Mouse (Mus musculus) splenic B cell, adult 2 months (primary cell): ENCODE data around the gene Ufsp1.
A peak's percentile ranks its signal among the peaks of the same experiment; 100 is the strongest.

Experiments
- DNase-seq: peaks from one replicate; pipeline ENCODE4 v3.0.0-alpha.2; 2011; ENCODE audit warnings: low read depth, low spot score
- H3K27me3 ChIP-seq: 2 replicates; pipeline ENCODE4 v1.6.1; 2012; ENCODE audit warnings: mild to moderate bottlenecking, low read length, moderate library complexity, mixed read lengths; ENCODE audit not compliant: control insufficient read depth, poor library complexity, insufficient read depth, severe bottlenecking
- H3K36me3 ChIP-seq: 2 replicates; pipeline ENCODE4 v1.6.1; 2012; ENCODE audit warnings: mild to moderate bottlenecking, low read length, moderate library complexity, mixed read lengths; ENCODE audit not compliant: control insufficient read depth, poor library complexity, insufficient read depth, severe bottlenecking

Ufsp1 gene

DNA sequence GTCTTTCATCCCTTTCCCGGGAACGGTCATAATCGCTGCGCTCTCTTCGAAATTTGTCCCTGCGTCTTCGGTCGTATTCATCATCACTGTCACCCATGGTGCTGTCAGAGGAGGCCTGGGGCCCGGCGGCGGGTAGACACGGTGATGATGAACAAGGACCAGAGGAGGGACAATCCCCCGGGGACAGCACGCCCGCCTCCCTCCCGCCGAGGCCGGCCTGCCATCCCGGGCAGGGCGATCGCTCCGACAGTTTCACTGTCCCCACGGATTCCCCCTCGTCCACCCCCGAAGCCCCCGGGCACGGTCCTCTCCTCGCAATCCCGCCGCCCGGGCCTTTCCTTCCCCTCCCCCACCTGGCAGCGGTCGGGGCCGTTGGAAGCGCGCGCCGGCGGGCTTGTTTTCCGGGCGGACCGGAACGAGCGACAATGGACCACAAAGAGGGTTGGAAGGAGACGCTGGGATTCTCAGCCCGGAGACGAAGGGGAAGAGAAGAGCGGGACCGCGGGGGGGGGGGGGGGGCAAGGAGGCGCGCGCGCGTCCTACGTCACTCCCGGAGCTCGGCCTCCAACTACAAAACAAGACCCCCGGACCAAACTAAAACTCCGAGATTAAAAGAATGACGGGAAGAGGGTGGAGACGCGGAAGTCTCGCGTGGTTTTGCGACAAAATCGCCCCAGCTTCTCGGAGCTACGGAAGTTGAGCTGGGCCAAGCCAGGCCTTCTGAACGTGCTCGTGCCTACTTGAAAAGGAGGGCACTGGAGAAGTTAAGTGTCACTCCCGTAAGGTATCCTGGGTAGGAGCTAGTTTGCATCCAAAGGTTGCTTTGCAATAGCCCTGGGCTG, 12.9 kb downstream of the Ufsp1 start, which contains the start of gene Srrt:
Gene Srrt (minus strand): TSS at position 604 of the 842 bp plus-strand sequence.
- peaks cover 9% of the 10 kb centered on the region for H3K36me3 ChIP-seq
- peak; percentile 94 for DNase-seq
- no peaks in the 10 kb centered on the region for H3K27me3 ChIP-seq

- H3K36me3 ChIP-seq, result peaks cover 5% of the 10 kb centered on the region
- no peak for DNase-seq
Measured at GRCm38 (mm10) chr5:137308356-137308755, 13.9 kb downstream of the Ufsp1 start.

GRCm38 (mm10) chr5:137313466-137314192, 19.2 kb downstream of the Ufsp1 start:
- Histone ChIP-seq H3K36me3 (no peaks in the 10 kb centered on the region; the same call in 1 of the 2 replicates), H3K27me3 (no peaks in the 10 kb centered on the region)
- no peak for DNase-seq

More at GRCm38 (mm10) chr5:137308356-137308755, 13.9 kb downstream of the Ufsp1 start:
- H3K27me3 ChIP-seq, result no peaks in the 10 kb centered on the region

- DNase-seq, result no peak
- Histone ChIP-seq H3K27me3 (no peaks in the 10 kb centered on the region), H3K36me3 (no peaks in the 10 kb centered on the region; the same call in 1 of the 2 replicates)
Measured at GRCm38 (mm10) chr5:137314193-137315083, 20.0 kb downstream of the Ufsp1 start, which contains the start of gene Trip6. Gene Trip6, minus strand, starts transcription at chr5:137314404.

DNA sequence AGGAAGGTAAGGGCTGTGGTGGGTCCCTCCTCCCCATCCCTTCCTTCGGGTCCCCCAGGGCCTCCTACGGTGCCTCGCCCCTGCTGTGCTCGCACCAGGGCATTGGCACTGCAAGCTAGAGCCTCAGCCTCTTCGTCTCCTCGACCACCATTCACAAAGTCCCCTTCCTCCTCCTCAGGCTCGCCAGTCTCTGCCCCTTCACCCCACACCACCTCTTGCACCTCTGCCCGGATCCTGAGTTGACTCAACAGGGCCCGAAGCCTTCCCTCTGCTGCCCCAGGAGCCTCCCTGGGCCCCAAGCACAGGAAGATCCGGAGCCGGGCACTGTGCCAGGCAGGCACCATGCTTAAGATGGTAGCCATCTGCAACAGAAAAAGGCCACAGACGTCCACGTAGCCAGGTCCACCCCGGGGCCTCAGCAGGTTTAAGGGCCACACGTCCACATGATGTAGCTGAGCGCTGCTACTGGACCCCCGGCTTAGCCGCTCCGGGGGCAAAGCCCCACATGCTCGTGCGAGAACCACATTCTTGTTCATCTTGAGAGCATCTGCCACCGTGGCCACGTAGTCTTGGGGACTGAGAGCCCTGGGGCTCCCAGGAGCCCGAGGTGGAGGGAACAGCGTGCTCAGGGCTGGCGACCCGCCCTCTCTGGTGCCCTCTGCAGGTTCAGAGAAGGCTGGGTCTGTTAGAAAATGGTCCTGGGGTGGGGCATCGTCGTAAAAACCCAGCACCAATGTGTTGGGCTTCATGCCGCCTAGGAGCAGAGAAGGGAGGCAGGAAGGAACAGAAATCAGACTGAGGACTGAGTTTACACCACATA, 20.9 kb downstream of the Ufsp1 start:
- Histone ChIP-seq H3K27me3 (no peaks in the 10 kb centered on the region), H3K36me3 (no peaks in the 10 kb centered on the region)
- peak; percentile 52 for DNase-seq

DNA sequence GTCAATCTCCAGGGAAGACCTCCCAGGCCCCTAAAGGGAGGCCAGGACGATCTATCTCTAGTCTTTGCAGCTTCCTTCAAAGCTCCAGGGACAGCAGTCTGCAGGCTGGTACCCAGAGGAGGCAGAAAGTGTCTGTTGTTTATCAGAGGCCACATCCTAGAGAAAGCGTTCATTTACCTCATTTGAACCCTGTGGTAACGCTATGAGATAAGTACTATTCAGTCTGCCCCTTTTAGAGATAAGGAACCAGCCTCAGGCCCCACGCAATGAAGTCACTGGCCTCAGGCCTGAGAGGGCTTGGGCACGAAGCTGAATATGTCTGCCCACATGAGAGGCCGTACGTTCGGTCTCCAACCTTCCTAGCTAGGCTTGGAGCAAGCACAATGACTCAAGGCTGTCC, 22.9 kb downstream of the Ufsp1 start:
- no peak for DNase-seq

GRCm38 (mm10) chr5:137318570-137318969, 24.1 kb downstream of the Ufsp1 start:
- H3K27me3 ChIP-seq, result no peaks in the 10 kb centered on the region

More for the DNA sequence above, 22.9 kb downstream of the Ufsp1 start:
- no peaks in the 10 kb centered on the region for H3K27me3 ChIP-seq
- no peaks in the 10 kb centered on the region for H3K36me3 ChIP-seq

DNA sequence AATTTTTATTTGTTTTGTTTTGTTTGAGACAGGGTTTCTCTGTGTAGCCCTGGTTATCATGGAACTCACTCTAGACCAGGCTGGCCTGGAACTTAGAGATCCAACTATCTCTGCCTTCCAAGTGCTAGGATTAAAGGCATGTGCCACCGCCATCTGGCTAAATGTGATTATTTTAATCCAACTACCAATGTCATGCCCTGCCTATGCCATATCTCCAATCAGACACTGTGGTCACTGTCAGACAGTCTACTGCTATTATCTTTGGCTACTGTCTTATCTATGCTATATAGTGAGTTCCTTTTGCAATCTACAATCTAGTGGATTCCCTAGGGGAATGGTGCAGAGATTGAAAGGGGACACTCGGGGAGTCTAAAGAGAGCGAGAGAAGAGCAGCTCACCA, 26.6 kb downstream of the Ufsp1 start:
- H3K36me3 ChIP-seq, result peaks cover 3% of the 10 kb centered on the region; the same call in 1 of the 2 replicates
- DNase-seq, result no peak
- H3K27me3 ChIP-seq, result no peaks in the 10 kb centered on the region

More at GRCm38 (mm10) chr5:137318570-137318969, 24.1 kb downstream of the Ufsp1 start:
- H3K36me3 ChIP-seq, result 0 out of 2 replicates have a peak, but pooled peaks cover 3% of the 10 kb centered on the region
- no peak for DNase-seq

- peaks cover 2% of the 10 kb centered on the region; the same call in 1 of the 2 replicates for H3K36me3 ChIP-seq
- H3K27me3 ChIP-seq, result no peaks in the 10 kb centered on the region
- no peak for DNase-seq
Measured at GRCm38 (mm10) chr5:137330910-137331309, 36.5 kb downstream of the Ufsp1 start.

GRCm38 (mm10) chr5:137332857-137333511, 38.6 kb downstream of the Ufsp1 start:
- no peak for DNase-seq
- no peaks in the 10 kb centered on the region; the same call in 1 of the 2 replicates for H3K36me3 ChIP-seq

GRCm38 (mm10) chr5:137333512-137334174, 39.2 kb downstream of the Ufsp1 start, which contains the start of gene Slc12a9:
Gene Slc12a9, minus strand, starts transcription at chr5:137333597.
- Histone ChIP-seq H3K27me3 (no peaks in the 10 kb centered on the region), H3K36me3 (no peaks in the 10 kb centered on the region; the same call in 1 of the 2 replicates)
- DNase-seq, result peak; percentile 94

More at GRCm38 (mm10) chr5:137332857-137333511, 38.6 kb downstream of the Ufsp1 start:
- no peaks in the 10 kb centered on the region for H3K27me3 ChIP-seq

DNA sequence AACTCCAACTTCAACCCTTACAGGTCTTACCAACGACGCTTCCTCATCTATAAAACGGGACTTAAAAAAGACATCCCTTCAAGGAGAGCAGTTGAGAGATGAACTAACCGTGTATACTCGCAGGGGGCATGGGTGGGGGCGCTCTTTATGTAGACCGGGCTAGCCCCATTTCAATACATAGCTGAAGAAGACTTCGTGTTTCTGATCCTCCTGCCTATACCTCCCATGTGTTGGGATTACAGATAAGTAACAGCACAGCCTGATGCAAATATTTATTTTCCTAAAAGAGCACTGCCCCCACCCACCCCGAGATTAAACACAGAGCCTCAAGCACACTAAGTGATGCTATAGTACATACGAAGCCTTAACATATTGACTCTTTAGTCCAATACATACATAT, 39.9 kb downstream of the Ufsp1 start:
- H3K27me3 ChIP-seq, result no peaks in the 10 kb centered on the region
- H3K36me3 ChIP-seq, result no peaks in the 10 kb centered on the region; the same call in 1 of the 2 replicates
- no peak for DNase-seq
